ENCODE assay signal across 18 mouse cellular contexts in genomic region chr16:20691617-20692016, GRCm38 (mm10). TPM values are rescaled to one million over a fixed set of nuclear protein-coding genes. Genes with fewer than 3 reads are reported as not detected.
"Had no signal": no experiment of that assay in that cellular context is flagged by ENCODE, and none has a peak within 500 bp of the region (broad histone marks: within the 10 kb centered on the region; RNA-seq: fewer than 3 reads in every experiment).

No protein-coding gene starts in this region.

- H3K4me3 ChIP-seq: limb, embryonic 12.5 days; limb, embryonic 15.5 days; midbrain, embryonic 13.5 days; myocyte had no signal

- H3K27me3 ChIP-seq: limb, embryonic 15.5 days; midbrain, embryonic 13.5 days had no signal

- H3K9ac ChIP-seq: limb, embryonic 12.5 days; limb, embryonic 15.5 days; lung, embryonic 14.5 days; midbrain, embryonic 13.5 days had no signal

- H3K27ac ChIP-seq: kidney, postnatal 0 days; macrophage; stomach, postnatal 0 days had no signal

- DNase-seq: kidney, adult 2 months; kidney, postnatal 25 days; thymus, adult 2 months; thymus, postnatal 14 days; thymus, postnatal 4 days had no signal

- ATAC-seq: intestine, postnatal 0 days; lung, postnatal 0 days; midbrain, embryonic 13.5 days; midbrain, embryonic 16.5 days had no signal

- H3K4me2 ChIP-seq: limb, embryonic 12.5 days; limb, embryonic 15.5 days; liver, embryonic 11.5 days; lung, embryonic 14.5 days; midbrain, embryonic 13.5 days had no signal

- H3K9me3 ChIP-seq: limb, embryonic 12.5 days; limb, embryonic 15.5 days; midbrain, embryonic 13.5 days had no signal

RNA-seq across cellular contexts. Expression of gene Clcn2, which starts 25.9 kb away (rescaled TPM):
- total RNA-seq: monocyte, adult 5-6 weeks had no signal
